Mouse (Mus musculus) spleen, adult 2 months (tissue): ENCODE measurements around the gene Smad6. TPM values are rescaled to one million over a fixed set of nuclear protein-coding genes. Genes with fewer than 3 reads are reported as not detected.

Source experiments
- DNase-seq, 2 experiments: peaks; one replicate each; pipeline versions ENCODE4 v3.0.0 to v3.0.0-alpha.2; 2012 to 2021; ENCODE audit warnings: low spot score in 2 of 2, low read depth in 1 of 2
- H3K27ac ChIP-seq: fragments of 200-500 bp; 2 replicates; pipeline ENCODE4 v1.5.1; 2012; ENCODE audit warnings: low read length, inconsistent platforms; ENCODE audit not compliant: insufficient read depth
- H3K27me3 ChIP-seq: fragments of 200-500 bp; 2 replicates; pipeline ENCODE4 v1.6.1; 2012; ENCODE audit warnings: mild to moderate bottlenecking, moderate library complexity, low read length, inconsistent platforms; ENCODE audit not compliant: control insufficient read depth, insufficient read depth
- H3K36me3 ChIP-seq: fragments of 200-500 bp; 2 replicates; pipeline ENCODE4 v1.6.1; 2012; ENCODE audit warnings: mild to moderate bottlenecking, low read length, inconsistent platforms; ENCODE audit not compliant: control insufficient read depth, insufficient read depth
- H3K4me1 ChIP-seq: fragments of 200-500 bp; 2 replicates; pipeline ENCODE4 v1.6.1; 2011; ENCODE audit warnings: inconsistent platforms; ENCODE audit not compliant: control insufficient read depth, insufficient read depth, insufficient read length
- H3K4me3 ChIP-seq: fragments of 200-500 bp; 2 replicates; pipeline ENCODE4 v1.5.1; 2011; ENCODE audit warnings: mild to moderate bottlenecking, inconsistent platforms; ENCODE audit not compliant: insufficient read depth, insufficient read length; ENCODE audit errors: extremely low read depth
- CTCF ChIP-seq: fragments of 200-500 bp; IDR thresholded peaks from 2 replicates; pipeline ENCODE4 v1.5.1; 2011; ENCODE audit warnings: mild to moderate bottlenecking, inconsistent platforms; ENCODE audit not compliant: insufficient read depth, insufficient read length, insufficient replicate concordance; ENCODE audit errors: extremely low read depth
- POLR2A ChIP-seq: fragments of 200-500 bp; IDR thresholded peaks from 2 replicates; pipeline ENCODE4 v1.6.1; 2011; ENCODE audit warnings: low read depth, low read length, inconsistent platforms
- WGBS: fragments of 180-500 bp; shearing (Covaris S2); methylation state at CpG from one replicate; pipeline ENCODE4 v1.1.7; 2018; 5-methylcytosine and 5-hydroxymethylcytosine counted together
- polyA plus RNA-seq: library from polyadenylated mRNA; depleted of rRNA; stranded (reverse); fragments of >200 nt; gene quantifications from 2 replicates; pipeline ENCODE4 v1.2.3, GENCODE M21; 2012

Smad6 gene
- polyA plus RNA-seq, 1 experiment = 6.2 TPM

GRCm38 (mm10) chr9:63953691-63954090 is 68.2 kb downstream of the Smad6 start:
- TF ChIP-seq POLR2A (no peak), CTCF (no peak)
- no peak overlapping the region for H3K27ac ChIP-seq
- no peak for DNase-seq
- no peak overlapping the region for H3K4me3 ChIP-seq
- no peaks in the 10 kb centered on the region for H3K4me1 ChIP-seq
- no peaks in the 10 kb centered on the region for H3K36me3 ChIP-seq
- whole genome bisulfite sequencing = 95% methylated on average over 35 of the region's 35 CpGs
- H3K27me3 ChIP-seq = no peaks in the 10 kb centered on the region

- no peak for DNase-seq
- Histone ChIP-seq H3K27ac (no peak overlapping the region), H3K4me3 (no peak overlapping the region), H3K36me3 (no peaks in the 10 kb centered on the region), H3K4me1 (no peaks in the 10 kb centered on the region), H3K27me3 (no peaks in the 10 kb centered on the region)
- TF ChIP-seq POLR2A = no peak
- WGBS = 93% methylated on average over 2 of the region's 2 CpGs
Measured at GRCm38 (mm10) chr9:63952591-63952990, 69.3 kb downstream of the Smad6 start.

- 82% methylated on average over 4 of the region's 4 CpGs for WGBS
- DNase-seq = no peak
- Histone ChIP-seq H3K4me3 (no peak overlapping the region), H3K27me3 (no peaks in the 10 kb centered on the region), H3K36me3 (no peaks in the 10 kb centered on the region), H3K27ac (no peak overlapping the region), H3K4me1 (no peaks in the 10 kb centered on the region)
- TF ChIP-seq CTCF (no peak), POLR2A (no peak)
Measured at GRCm38 (mm10) chr9:63950357-63950756, 71.5 kb downstream of the Smad6 start.

GRCm38 (mm10) chr9:63949393-63949792 is 72.5 kb downstream of the Smad6 start:
- H3K27me3 ChIP-seq = no peaks in the 10 kb centered on the region
- DNase-seq = no peak
- H3K36me3 ChIP-seq = no peaks in the 10 kb centered on the region
- H3K4me1 ChIP-seq = no peaks in the 10 kb centered on the region
- no peak for TF ChIP-seq CTCF
- TF ChIP-seq POLR2A = no peak
- H3K4me3 ChIP-seq = no peak overlapping the region
- WGBS = 58% methylated on average over 4 of the region's 4 CpGs
- no peak overlapping the region for H3K27ac ChIP-seq

GRCm38 (mm10) chr9:63942608-63942982 is 79.3 kb downstream of the Smad6 start:
- no peak for DNase-seq
- no peaks in the 10 kb centered on the region for H3K36me3 ChIP-seq
- H3K27ac ChIP-seq = no peak overlapping the region
- no peaks in the 10 kb centered on the region for H3K27me3 ChIP-seq
- TF ChIP-seq POLR2A (no peak), CTCF (no peak)
- no peak overlapping the region for H3K4me3 ChIP-seq
- no peaks in the 10 kb centered on the region for H3K4me1 ChIP-seq
- WGBS = 71% methylated on average over 2 of the region's 2 CpGs

DNA sequence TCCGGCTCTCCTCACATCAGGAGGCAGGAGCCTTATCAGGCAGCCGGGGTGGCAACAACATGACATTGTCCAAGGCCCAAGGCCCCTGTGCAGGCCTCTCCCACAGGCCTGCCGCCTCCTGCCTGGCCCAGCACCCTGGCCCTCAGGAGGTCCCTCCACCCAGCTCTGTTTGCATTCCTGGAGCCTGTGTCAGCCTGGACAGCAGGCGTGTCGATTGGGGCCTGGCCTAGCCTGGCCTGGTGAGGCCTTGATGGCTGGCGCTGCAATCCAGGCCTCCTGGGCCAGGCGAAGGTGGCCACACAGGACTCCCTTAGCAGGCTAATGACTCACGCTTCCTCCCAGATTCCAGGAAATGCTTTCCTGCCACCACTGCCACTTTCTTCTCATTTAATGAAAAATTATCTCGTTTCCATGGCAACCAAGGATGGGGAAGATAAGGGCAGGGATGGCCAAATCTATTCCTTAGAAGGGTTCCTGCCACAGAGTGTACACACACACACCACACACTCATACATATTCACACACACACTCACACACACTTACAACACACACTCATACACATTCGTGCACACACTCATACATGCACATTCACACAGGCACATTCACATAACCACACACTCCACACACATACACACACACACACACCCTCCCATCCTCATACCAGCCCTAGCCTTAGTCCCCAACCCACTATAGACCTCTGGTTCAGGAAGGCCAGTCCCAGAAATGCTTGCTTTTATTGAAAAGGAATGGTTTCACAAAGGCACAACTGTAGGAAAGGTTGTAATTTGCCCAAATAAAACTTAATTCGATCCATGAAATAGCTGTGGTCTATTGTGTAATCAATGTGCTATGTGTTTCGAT is 79.9 kb downstream of the Smad6 start:
- H3K36me3 ChIP-seq = no peaks in the 10 kb centered on the region
- no peak overlapping the region for H3K27ac ChIP-seq
- H3K4me1 ChIP-seq = no peaks in the 10 kb centered on the region
- no peaks in the 10 kb centered on the region for H3K27me3 ChIP-seq
- no peak for DNase-seq
- no peak for TF ChIP-seq POLR2A
- no peak for TF ChIP-seq CTCF
- no peak overlapping the region for H3K4me3 ChIP-seq
- WGBS = 80% methylated on average over 12 of the region's 12 CpGs

GRCm38 (mm10) chr9:63936256-63936655 is 85.6 kb downstream of the Smad6 start:
- no peaks in the 10 kb centered on the region for H3K27me3 ChIP-seq
- no peak overlapping the region for H3K4me3 ChIP-seq
- H3K27ac ChIP-seq = no peak overlapping the region
- DNase-seq = no peak
- H3K4me1 ChIP-seq = no peaks in the 10 kb centered on the region
- no peaks in the 10 kb centered on the region for H3K36me3 ChIP-seq
- WGBS = 78% methylated on average over 5 of the region's 5 CpGs
- TF ChIP-seq CTCF (no peak), POLR2A (no peak)
